In genomic region chr1:111865467-111865866, GRCm38 (mm10) we compare ENCODE assay signal across 9 mouse cellular contexts. TPM values are rescaled to one million over a fixed set of nuclear protein-coding genes. Genes with fewer than 3 reads are reported as not detected.
DNase-seq lines count a peak whose midpoint lies in the region; ATAC-seq lines count a peak whose summit lies in the region.
"Had no signal": no experiment of that assay in that cellular context is flagged by ENCODE, and none has a peak within 500 bp of the region (broad histone marks: within the 10 kb centered on the region; RNA-seq: fewer than 3 reads in every experiment).

No protein-coding gene starts in this region.

- no peak overlapping the region for H3K9ac ChIP-seq in hindbrain, embryonic 12.5 days
- no peak overlapping the region for H3K9ac ChIP-seq in hindbrain, embryonic 11.5 days (ENCODE audit: low read depth, low read length)
- no peak overlapping the region for H3K9ac ChIP-seq in midbrain, embryonic 12.5 days (replicated peaks)
- no peak overlapping the region for H3K9ac ChIP-seq in midbrain, embryonic 11.5 days (ENCODE audit: low read length)
- H3K9ac ChIP-seq in hindbrain, embryonic 15.5 days, result no peak overlapping the region
- no peak overlapping the region for H3K9ac ChIP-seq in stomach, embryonic 16.5 days (ENCODE audit: low read length)

- H3K4me3 ChIP-seq in hindbrain, embryonic 12.5 days, result no peak overlapping the region
- H3K4me3 ChIP-seq in hindbrain, embryonic 11.5 days (ENCODE audit: low read depth, low read length), result no peak overlapping the region
- no peak overlapping the region for H3K4me3 ChIP-seq in midbrain, embryonic 12.5 days
- no peak overlapping the region for H3K4me3 ChIP-seq in midbrain, embryonic 11.5 days (ENCODE audit: low read depth, low read length)
- H3K4me3 ChIP-seq in hindbrain, embryonic 15.5 days, result peak overlapping the region; percentile 91
- H3K4me3 ChIP-seq in stomach, embryonic 16.5 days (replicated peaks; ENCODE audit: low read length), result peak overlapping the region; percentile 70; the same call in 1 of the 2 replicates

- 68% methylated on average over 2 of the region's 2 CpGs for WGBS in hindbrain, embryonic 12.5 days
- 65% methylated on average over 2 of the region's 2 CpGs for WGBS in hindbrain, embryonic 11.5 days
- WGBS in midbrain, embryonic 12.5 days, result 69% methylated on average over 2 of the region's 2 CpGs
- 79% methylated on average over 2 of the region's 2 CpGs for WGBS in midbrain, embryonic 11.5 days
- 68% methylated on average over 2 of the region's 2 CpGs for WGBS in hindbrain, embryonic 15.5 days
- WGBS in stomach, embryonic 16.5 days, result 43% methylated on average over 2 of the region's 2 CpGs

- H3K36me3 ChIP-seq in hindbrain, embryonic 12.5 days, result no peaks in the 10 kb centered on the region
- no peaks in the 10 kb centered on the region for H3K36me3 ChIP-seq in hindbrain, embryonic 11.5 days (ENCODE audit: control insufficient read depth, insufficient read depth, low read length)
- H3K36me3 ChIP-seq in midbrain, embryonic 12.5 days, result 0 out of 2 replicates have a peak, but pooled peaks cover 3% of the 10 kb centered on the region
- H3K36me3 ChIP-seq in midbrain, embryonic 11.5 days (ENCODE audit: control insufficient read depth, insufficient read depth, low read length), result no peaks in the 10 kb centered on the region
- H3K36me3 ChIP-seq in hindbrain, embryonic 15.5 days, result no peaks in the 10 kb centered on the region
- no peaks in the 10 kb centered on the region for H3K36me3 ChIP-seq in stomach, embryonic 16.5 days (ENCODE audit: control insufficient read depth, insufficient read depth, low read length)

- H3K4me1 ChIP-seq in hindbrain, embryonic 12.5 days, result no peaks in the 10 kb centered on the region
- H3K4me1 ChIP-seq in hindbrain, embryonic 11.5 days (replicated peaks; ENCODE audit: control insufficient read depth, insufficient read depth, low read length), result no peaks in the 10 kb centered on the region
- 0 out of 2 replicates have a peak, but pooled peaks cover 2% of the 10 kb centered on the region for H3K4me1 ChIP-seq in midbrain, embryonic 12.5 days
- H3K4me1 ChIP-seq in midbrain, embryonic 11.5 days (ENCODE audit: control insufficient read depth, insufficient read depth, low read length), result no peaks in the 10 kb centered on the region
- peaks cover 20% of the 10 kb centered on the region; the same call in 1 of the 2 replicates for H3K4me1 ChIP-seq in hindbrain, embryonic 15.5 days (replicated peaks)
- peaks cover 4% of the 10 kb centered on the region; the same call in 1 of the 2 replicates for H3K4me1 ChIP-seq in stomach, embryonic 16.5 days (ENCODE audit: control insufficient read depth, insufficient read depth, low read length)

- no peak overlapping the region for H3K27ac ChIP-seq in hindbrain, embryonic 12.5 days
- no peak overlapping the region for H3K27ac ChIP-seq in hindbrain, embryonic 11.5 days (ENCODE audit: low read depth, low read length)
- no peak overlapping the region for H3K27ac ChIP-seq in midbrain, embryonic 12.5 days (replicated peaks)
- H3K27ac ChIP-seq in midbrain, embryonic 11.5 days (ENCODE audit: low read depth, low read length), result no peak overlapping the region
- H3K27ac ChIP-seq in hindbrain, embryonic 15.5 days (replicated peaks), result peak overlapping the region; percentile 94; the same call in 1 of the 2 replicates
- no peak overlapping the region for H3K27ac ChIP-seq in stomach, embryonic 16.5 days (ENCODE audit: low read length)

- no peaks in the 10 kb centered on the region for H3K27me3 ChIP-seq in hindbrain, embryonic 12.5 days
- H3K27me3 ChIP-seq in hindbrain, embryonic 11.5 days (ENCODE audit: control insufficient read depth, insufficient read depth, low read length), result no peaks in the 10 kb centered on the region
- H3K27me3 ChIP-seq in midbrain, embryonic 12.5 days, result no peaks in the 10 kb centered on the region
- H3K27me3 ChIP-seq in midbrain, embryonic 11.5 days (ENCODE audit: control insufficient read depth, insufficient read depth, low read length), result no peaks in the 10 kb centered on the region
- no peaks in the 10 kb centered on the region for H3K27me3 ChIP-seq in hindbrain, embryonic 15.5 days
- H3K27me3 ChIP-seq in stomach, embryonic 16.5 days (ENCODE audit: control insufficient read depth, insufficient read depth, low read length), result no peaks in the 10 kb centered on the region
- H3K27me3 ChIP-seq: CH12.LX had no signal

- no peak for DNase-seq in hindbrain, embryonic 11.5 days (ENCODE audit: low spot score)
- no peak for DNase-seq in midbrain, embryonic 11.5 days (ENCODE audit: low spot score, missing footprints)
- no peak for DNase-seq in right cerebral cortex, postnatal 4 days
- no peak for DNase-seq in adrenal gland, postnatal 14 days

- ATAC-seq in hindbrain, embryonic 12.5 days (ENCODE audit: low FRiP score), result no peak
- ATAC-seq in hindbrain, embryonic 11.5 days (ENCODE audit: low FRiP score), result no peak
- ATAC-seq in midbrain, embryonic 12.5 days (ENCODE audit: low FRiP score, low read depth), result no peak
- no peak for ATAC-seq in midbrain, embryonic 11.5 days (ENCODE audit: low FRiP score)
- no peak for ATAC-seq in hindbrain, embryonic 15.5 days (ENCODE audit: low FRiP score, low read depth)
- ATAC-seq in stomach, embryonic 16.5 days (ENCODE audit: insufficient read depth, low FRiP score), result no peak

- H3K9me3 ChIP-seq in hindbrain, embryonic 12.5 days (replicated peaks), result no peaks in the 10 kb centered on the region
- no peaks in the 10 kb centered on the region for H3K9me3 ChIP-seq in hindbrain, embryonic 11.5 days (ENCODE audit: control insufficient read depth, low read length)
- H3K9me3 ChIP-seq in midbrain, embryonic 12.5 days, result no peaks in the 10 kb centered on the region
- no peaks in the 10 kb centered on the region for H3K9me3 ChIP-seq in midbrain, embryonic 11.5 days (ENCODE audit: control insufficient read depth, low read length)
- H3K9me3 ChIP-seq in hindbrain, embryonic 15.5 days, result no peaks in the 10 kb centered on the region
- H3K9me3 ChIP-seq in stomach, embryonic 16.5 days (replicated peaks; ENCODE audit: control insufficient read depth, low read length), result no peaks in the 10 kb centered on the region

- peak overlapping the region; percentile 87; the same call in 1 of the 2 replicates for H3K4me2 ChIP-seq in hindbrain, embryonic 12.5 days (replicated peaks)
- no peak overlapping the region for H3K4me2 ChIP-seq in hindbrain, embryonic 11.5 days (replicated peaks; ENCODE audit: low read depth, low read length)
- peak overlapping the region; percentile 64; the same call in 1 of the 2 replicates for H3K4me2 ChIP-seq in midbrain, embryonic 12.5 days (replicated peaks)
- H3K4me2 ChIP-seq in midbrain, embryonic 11.5 days, result no peak overlapping the region
- H3K4me2 ChIP-seq in hindbrain, embryonic 15.5 days, result peak overlapping the region; percentile 74
- peak overlapping the region; percentile 64 for H3K4me2 ChIP-seq in stomach, embryonic 16.5 days (ENCODE audit: low read depth, low read length)

RNA-seq across cellular contexts. Expression of gene Dsel, which starts 0.7 kb away (rescaled TPM):
- 13.7 and 15.1 TPM in 2 replicates for polyA plus RNA-seq in hindbrain, embryonic 12.5 days (2016; fragmentation: Nextera tagmentation; extraction: Ambion mirVana)
- polyA plus RNA-seq in hindbrain, embryonic 11.5 days (2014; fragmentation: Nextera tagmentation; extraction: Ambion mirVana), result 10.2 and 10.5 TPM in 2 replicates
- polyA plus RNA-seq in midbrain, embryonic 12.5 days (2016; fragmentation: Nextera tagmentation; extraction: Ambion mirVana), result 10.9 and 11.4 TPM in 2 replicates
- 11.5 and 11.8 TPM in 2 replicates for polyA plus RNA-seq in midbrain, embryonic 11.5 days (2014; fragmentation: Nextera tagmentation; extraction: Ambion mirVana)
- 10.0 and 10.1 TPM in 2 replicates for polyA plus RNA-seq in hindbrain, embryonic 15.5 days (2015; fragmentation: Nextera tagmentation; extraction: Ambion mirVana)
- 10.7 and 10.8 TPM in 2 replicates for polyA plus RNA-seq in stomach, embryonic 16.5 days (2015; fragmentation: Nextera tagmentation; extraction: Ambion mirVana)
- total RNA-seq in adrenal gland, postnatal 14 days (2021), result 7.9 and 9.2 TPM in 2 replicates
- total RNA-seq: CH12.LX had no signal

Comparison
In these comparisons a context has a peak if more than half of its experiments do, and no peak if none do; other contexts are left out.
1. H3K4me2 ChIP-seq: peak in hindbrain, embryonic 12.5 days (single experiment), midbrain, embryonic 12.5 days (single experiment), hindbrain, embryonic 15.5 days (single experiment) and stomach, embryonic 16.5 days (single experiment); none in hindbrain, embryonic 11.5 days (single experiment) and midbrain, embryonic 11.5 days (single experiment).
2. H3K4me3 ChIP-seq: peak in hindbrain, embryonic 15.5 days (single experiment) and stomach, embryonic 16.5 days (single experiment); none in hindbrain, embryonic 12.5 days (single experiment), hindbrain, embryonic 11.5 days (single experiment), midbrain, embryonic 12.5 days (single experiment) and midbrain, embryonic 11.5 days (single experiment).